Mouse (Mus musculus) heart, adult 11 months (tissue): ENCODE data around the gene Vmn2r49.
"Not testable (repeated sequence)": the region's sequence is repeated elsewhere in the genome, so short reads cannot be mapped to it uniquely, and the experiment has no call there.

Source experiments
- DNase-seq: peaks from one replicate; pipeline ENCODE4 v3.0.0; 2022

Gene Vmn2r49

GRCm38 (mm10) chr7:9992157-9992556, at the start of gene Vmn2r49:
Gene Vmn2r49, minus strand, starts transcription at chr7:9992257.
- not testable (repeated sequence) for DNase-seq

DNA sequence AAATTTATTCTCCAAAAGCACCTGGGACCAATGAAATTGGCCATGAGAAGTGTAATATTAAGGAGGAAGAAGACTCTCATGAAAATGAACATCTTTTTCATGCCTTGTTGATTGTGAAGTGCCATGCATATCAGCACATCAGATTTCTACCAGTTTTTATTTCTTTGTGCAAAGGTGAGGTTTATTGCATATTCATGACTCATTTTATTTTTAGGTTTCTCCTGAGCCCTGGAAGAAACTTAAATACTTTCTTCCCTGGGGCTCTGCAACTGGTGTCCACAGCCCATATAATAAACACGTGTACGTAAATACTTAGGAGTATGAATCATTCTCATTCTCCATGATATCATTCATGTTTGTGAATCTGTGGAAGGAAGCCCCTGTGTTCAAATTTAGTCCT, 38.6 kb downstream of the Vmn2r49 start, which contains the start of gene Vmn2r48:
Vmn2r48 (minus strand) TSS at position 101 of the 400 bp plus-strand sequence.
- DNase-seq = not testable (repeated sequence)
